Mouse (Mus musculus): ENCODE measurements around the gene Mrpl21.

GRCm38 (mm10) chr19:3325771-3326478, 43.2 kb downstream of the Mrpl21 start:
- TF ChIP-seq POLR2A (IDR thresholded peaks at IDR 0.05; ENCODE audit: extremely low read depth, insufficient read depth, low read length) (no peak), CTCF (IDR thresholded peaks at IDR 0.05; ENCODE audit: low read depth, low read length) (no peak)
